Mouse (Mus musculus): ENCODE measurements around the gene Olfr1469. TPM values are rescaled to one million over a fixed set of nuclear protein-coding genes. Genes with fewer than 3 reads are reported as not detected.
"Not testable (repeated sequence)": the region's sequence is repeated elsewhere in the genome, so short reads cannot be mapped to it uniquely, and the experiment has no call there.

The Olfr1469 gene
- total RNA-seq (2017): not detected in 2 replicates

DNA sequence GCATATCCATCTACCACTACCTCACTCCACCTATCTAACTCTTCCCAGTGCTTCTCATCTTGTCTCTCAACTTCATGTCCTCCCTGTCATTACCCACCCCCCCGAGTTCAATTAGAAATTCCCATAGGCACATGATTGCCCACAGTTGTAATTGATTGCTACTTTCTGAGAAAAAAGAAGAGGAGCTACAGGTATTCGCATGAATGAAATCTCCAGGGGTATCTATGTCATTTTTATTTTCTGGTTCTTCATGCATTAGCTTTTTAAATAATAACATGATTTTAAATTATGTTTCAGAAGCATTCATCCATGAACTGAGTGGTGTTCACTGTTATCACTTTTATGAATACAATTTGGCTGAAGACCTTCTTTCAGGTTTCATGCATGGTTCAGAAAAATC is at the start of gene Olfr1469:
Olfr1469 (plus strand) TSS at position 301 of the 400 bp plus-strand sequence.
- ATAC-seq (ENCODE audit: extremely low read depth, insufficient number of reproducible peaks, low FRiP score, poor library complexity, severe bottlenecking): no peak

GRCm38 (mm10) chr19:13361936-13362335 is 45.7 kb upstream of the Olfr1469 start, which contains the start of gene Olfr1467:
Olfr1467 (plus strand) TSS chr19:13362236.
- ATAC-seq (ENCODE audit: extremely low read depth, insufficient number of reproducible peaks, low FRiP score, poor library complexity, severe bottlenecking): no peak

DNA sequence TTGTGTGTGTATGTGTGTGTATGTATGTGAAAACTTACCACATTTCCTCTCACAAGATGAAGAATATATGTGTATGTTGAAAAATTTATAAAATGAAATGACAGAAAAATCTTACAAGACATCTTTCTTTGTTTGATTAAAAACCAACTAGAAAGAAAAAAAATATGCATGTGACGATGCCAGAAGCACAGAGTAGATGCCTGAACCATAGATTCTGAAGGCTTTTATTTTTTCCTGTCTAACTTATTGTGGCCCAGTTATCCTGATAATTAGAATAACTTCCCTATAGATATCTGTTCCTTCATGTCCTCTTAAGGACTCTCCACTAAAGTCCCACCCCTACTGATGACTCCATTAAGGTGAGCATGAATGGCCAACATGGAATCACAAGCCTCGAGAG is 35.5 kb downstream of the Olfr1469 start, which contains the start of gene Olfr1471:
Olfr1471 (plus strand) TSS at position 301 of the 400 bp plus-strand sequence.
- ATAC-seq (ENCODE audit: extremely low read depth, insufficient number of reproducible peaks, low FRiP score, poor library complexity, severe bottlenecking): not testable (repeated sequence)

DNA sequence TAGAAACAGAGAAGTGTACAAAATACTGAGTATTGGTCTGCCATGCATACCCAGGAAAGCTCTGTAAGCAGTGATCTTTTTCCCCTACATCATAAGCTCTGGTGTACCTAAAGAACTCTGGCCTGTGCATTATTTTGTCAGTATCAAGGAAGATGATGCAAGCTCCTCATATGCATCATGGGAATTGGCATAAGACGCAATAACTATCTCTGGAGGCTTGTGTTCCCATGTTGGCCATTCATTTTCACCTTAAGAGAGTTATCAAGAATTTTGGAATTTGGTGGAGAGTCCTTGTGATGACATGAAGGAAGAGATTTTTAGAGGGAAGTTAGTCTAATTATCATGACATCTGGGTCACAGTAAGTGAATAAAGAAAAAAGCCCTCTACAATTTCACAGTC is 48.3 kb downstream of the Olfr1469 start, which contains the start of gene Olfr1472:
Olfr1472 (minus strand) TSS at position 101 of the 400 bp plus-strand sequence.
- ATAC-seq (ENCODE audit: extremely low read depth, insufficient number of reproducible peaks, low FRiP score, poor library complexity, severe bottlenecking): no peak

Other genes with a start within 250 kb of the Olfr1469 start
- gene Olfr1461, start 244.8 kb upstream of the Olfr1469 start, total RNA-seq (2017): not detected in 2 replicates
- gene Olfr1462, start 222.1 kb upstream of the Olfr1469 start, total RNA-seq (2017): not detected in 2 replicates
- gene Olfr1463, start 176.5 kb upstream of the Olfr1469 start, total RNA-seq (2017): not detected in 2 replicates
- not detected in 2 replicates for gene Olfr1465, start 92.3 kb upstream of the Olfr1469 start, total RNA-seq (2017)
- gene Olfr1466, start 69.0 kb upstream of the Olfr1469 start, total RNA-seq (2017): not detected in 2 replicates
- gene Olfr1467, start 45.6 kb upstream of the Olfr1469 start, total RNA-seq (2017): 0.49 TPM in 1 of 2 replicates, not detected in the other
- gene Olfr1471, start 35.6 kb downstream of the Olfr1469 start, total RNA-seq (2017): 0.12 TPM in 1 of 2 replicates, not detected in the other
- not detected in 2 replicates for gene Olfr1472, start 48.2 kb downstream of the Olfr1469 start, total RNA-seq (2017)
- gene Olfr1474, start 61.7 kb downstream of the Olfr1469 start, total RNA-seq (2017): not detected in 2 replicates
- gene Olfr1475, start 72.3 kb downstream of the Olfr1469 start, total RNA-seq (2017): not detected in 2 replicates
- gene Olfr1477, start 92.7 kb downstream of the Olfr1469 start, total RNA-seq (2017): not detected in 2 replicates
- gene Olfr1480, start 120.1 kb downstream of the Olfr1469 start, total RNA-seq (2017): 1.2 TPM in 1 of 2 replicates, not detected in the other
- gene Olfr1484, start 175.7 kb downstream of the Olfr1469 start, total RNA-seq (2017): not detected in 2 replicates
- not detected in 2 replicates for gene Olfr1487, start 209.5 kb downstream of the Olfr1469 start, total RNA-seq (2017)
- not detected in 2 replicates for gene Olfr1489, start 223.8 kb downstream of the Olfr1469 start, total RNA-seq (2017)
- 0.12 TPM in 1 of 2 replicates, not detected in the other for gene Olfr1490, start 243.2 kb downstream of the Olfr1469 start, total RNA-seq (2017)